Mouse (Mus musculus) lung, postnatal 10 days (tissue): Measurements from ENCODE around the gene Foxj2.

Experiments
- DNase-seq: peaks from one replicate; pipeline ENCODE4 v3.0.0; 2021

The Foxj2 gene

GRCm38 (mm10) chr6:122820071-122820798 is 521 bp downstream of the Foxj2 start:
- peak; percentile 53 for DNase-seq

DNA sequence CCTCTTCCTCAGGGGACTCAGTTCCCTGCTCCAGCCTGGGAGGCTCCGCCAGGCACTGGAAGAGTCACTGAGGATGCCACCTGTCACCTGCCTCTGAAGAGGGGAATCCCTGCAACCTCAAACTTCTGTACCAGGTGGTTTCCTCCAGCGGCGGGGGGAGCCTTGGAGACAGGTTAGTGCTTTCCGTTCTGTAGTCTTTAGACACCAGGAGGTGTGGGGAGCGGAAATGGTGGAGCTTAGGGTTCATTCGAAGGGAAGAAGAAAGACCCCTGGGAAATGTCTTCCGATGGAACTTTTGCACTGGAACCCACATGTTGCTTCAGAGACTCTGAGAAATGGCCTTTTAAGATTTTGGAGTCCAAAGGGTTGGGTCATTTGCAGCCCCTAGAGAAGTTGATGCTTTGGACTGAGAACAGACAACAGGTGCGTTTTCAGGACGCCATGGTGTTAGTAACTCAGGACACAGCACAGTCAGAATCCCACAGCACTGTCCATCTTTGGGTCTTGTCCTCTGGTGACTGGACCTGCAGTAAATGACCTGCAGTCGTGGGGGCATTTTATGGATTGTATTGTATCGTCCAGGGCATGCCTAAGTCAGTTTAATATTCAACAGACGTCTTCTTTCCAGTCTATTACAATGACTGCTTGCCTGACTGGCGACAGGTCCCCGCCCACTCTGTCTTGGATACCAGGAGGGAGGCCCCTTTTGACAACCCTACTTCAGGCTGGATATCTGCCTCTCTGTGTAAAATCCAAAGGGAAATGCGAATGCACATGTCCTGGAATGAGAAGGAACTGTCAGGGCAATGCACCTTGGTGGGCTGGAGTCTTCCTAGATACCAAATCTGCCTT is 1.3 kb downstream of the Foxj2 start:
- DNase-seq: peak; percentile 8

DNA sequence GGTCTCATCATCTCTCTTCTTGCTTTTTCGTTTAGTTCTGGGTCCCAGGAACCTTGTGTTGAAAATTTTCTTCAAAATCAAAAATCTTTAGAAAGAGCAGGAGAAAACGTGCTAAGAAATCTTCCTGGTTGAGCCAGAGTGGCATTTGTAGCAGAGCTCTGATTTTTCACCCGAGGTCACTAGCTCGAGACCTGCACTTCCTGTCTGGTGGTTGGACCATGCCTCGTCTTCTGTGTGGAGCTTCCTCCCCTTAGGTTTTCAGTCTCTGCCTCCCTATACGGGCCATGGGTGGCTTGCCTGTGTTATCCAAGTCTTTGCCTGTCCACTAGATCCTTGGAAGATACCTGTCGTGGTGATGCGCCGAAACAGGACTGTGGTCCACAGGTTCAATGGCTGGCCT is 2.1 kb downstream of the Foxj2 start:
- no peak for DNase-seq

- DNase-seq: peak; percentile 36
Measured at GRCm38 (mm10) chr6:122824086-122824485, 4.4 kb downstream of the Foxj2 start.

- DNase-seq: no peak
Measured at GRCm38 (mm10) chr6:122825166-122825565, 5.5 kb downstream of the Foxj2 start.

DNA sequence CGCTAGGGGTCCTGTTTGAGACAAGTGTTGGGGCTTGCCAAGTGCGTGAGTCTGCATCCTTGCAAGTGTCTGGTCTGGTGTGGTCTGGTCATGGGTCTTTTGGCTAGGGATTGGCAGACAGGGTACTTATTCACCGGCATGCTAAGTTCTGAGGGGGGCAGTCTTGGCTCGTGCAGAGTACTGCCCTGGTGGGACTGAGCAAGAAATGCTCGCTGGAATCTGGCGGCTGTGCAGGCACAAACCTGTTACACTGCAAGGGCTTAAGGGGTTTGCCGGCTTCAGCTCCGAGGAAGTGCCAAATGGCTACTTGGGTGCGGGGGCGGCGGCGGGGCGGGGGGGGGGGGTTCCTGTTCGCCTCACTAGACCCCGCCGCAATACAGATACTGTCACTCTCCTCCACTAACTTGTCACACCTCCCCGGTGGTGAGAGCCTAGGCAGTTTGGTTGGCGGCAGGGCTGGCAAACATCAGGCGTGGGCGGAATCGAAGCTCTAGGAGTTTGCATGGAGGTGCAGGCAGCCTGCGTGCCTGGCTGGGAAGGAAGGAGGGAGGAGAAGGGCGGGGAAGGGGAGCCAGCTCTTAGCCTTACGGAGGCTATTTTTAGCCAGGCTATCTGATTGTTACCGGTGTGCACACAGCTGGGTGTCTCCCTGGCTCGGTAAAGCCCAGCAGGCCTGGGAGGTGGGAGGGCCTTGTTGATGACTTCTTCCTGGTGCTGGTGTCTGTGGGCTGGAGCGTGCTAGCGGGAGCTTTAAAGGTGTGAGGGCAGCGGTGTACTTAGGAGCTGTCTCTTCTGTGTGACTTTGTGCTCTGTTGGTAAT is 6.4 kb downstream of the Foxj2 start:
- peak; percentile 72 for DNase-seq

DNA sequence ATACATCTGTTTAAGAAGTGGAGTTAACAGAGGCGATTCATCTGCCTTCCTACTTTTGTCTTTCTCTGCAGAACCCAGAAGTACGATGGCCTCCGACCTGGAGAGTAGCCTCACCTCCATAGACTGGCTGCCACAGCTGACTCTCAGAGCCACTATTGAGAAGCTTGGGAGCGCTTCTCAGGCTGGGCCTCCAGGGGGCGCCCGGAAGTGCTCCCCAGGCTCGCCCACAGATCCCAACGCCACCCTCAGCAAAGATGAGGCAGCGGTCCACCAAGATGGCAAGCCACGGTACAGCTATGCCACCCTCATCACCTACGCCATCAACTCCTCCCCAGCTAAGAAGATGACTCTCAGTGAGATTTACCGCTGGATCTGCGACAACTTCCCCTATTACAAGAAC is 8.4 kb downstream of the Foxj2 start:
- DNase-seq: peak; percentile 33

- DNase-seq: no peak
Measured at GRCm38 (mm10) chr6:122832880-122833279, 13.2 kb downstream of the Foxj2 start.

GRCm38 (mm10) chr6:122834365-122834764 is 14.7 kb downstream of the Foxj2 start:
- DNase-seq: peak; percentile 58

GRCm38 (mm10) chr6:122836974-122837373 is 17.3 kb downstream of the Foxj2 start:
- no peak for DNase-seq

- no peak for DNase-seq
Measured at GRCm38 (mm10) chr6:122837539-122837938, 17.8 kb downstream of the Foxj2 start.

DNA sequence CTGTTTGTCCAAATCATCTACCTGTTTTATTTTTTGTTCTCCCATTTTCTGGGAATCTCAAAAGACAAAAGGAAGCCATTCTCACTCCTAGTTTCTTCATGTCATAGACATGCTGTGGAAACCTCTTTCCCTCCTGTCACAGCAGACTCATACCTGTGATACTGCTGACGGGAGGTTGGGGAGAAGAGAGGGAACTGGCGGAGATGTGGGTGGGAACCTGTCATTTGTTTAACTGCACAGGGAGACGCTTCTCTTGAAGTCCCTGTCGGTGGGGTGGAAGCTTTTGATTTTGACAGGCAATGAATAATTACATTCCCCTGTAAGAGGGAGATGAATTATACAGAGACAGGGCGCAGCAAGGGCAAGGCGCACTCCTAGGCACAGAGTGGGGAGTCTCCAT is 24.0 kb downstream of the Foxj2 start:
- DNase-seq: no peak

DNA sequence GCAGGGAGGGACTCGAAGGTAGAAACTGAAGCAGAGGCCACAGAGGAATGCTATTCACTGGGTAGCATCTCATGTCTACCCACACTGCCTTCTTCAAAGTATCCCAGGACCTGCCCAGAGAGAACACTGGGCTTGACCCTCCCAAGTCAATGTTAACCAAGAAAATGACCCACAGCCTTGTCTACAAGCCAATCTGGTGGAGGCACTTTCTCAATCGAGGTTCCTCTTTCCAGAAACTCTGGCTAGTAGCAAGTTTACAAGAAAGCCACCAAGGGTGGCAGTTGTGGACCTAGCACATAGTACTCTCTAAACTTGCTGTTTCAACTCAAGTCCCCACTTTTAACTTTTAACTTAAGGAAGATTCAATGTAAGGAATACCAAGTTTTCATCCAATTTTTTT is 33.0 kb downstream of the Foxj2 start:
- DNase-seq: no peak

GRCm38 (mm10) chr6:122854552-122854951 is 34.8 kb downstream of the Foxj2 start:
- DNase-seq: no peak

DNA sequence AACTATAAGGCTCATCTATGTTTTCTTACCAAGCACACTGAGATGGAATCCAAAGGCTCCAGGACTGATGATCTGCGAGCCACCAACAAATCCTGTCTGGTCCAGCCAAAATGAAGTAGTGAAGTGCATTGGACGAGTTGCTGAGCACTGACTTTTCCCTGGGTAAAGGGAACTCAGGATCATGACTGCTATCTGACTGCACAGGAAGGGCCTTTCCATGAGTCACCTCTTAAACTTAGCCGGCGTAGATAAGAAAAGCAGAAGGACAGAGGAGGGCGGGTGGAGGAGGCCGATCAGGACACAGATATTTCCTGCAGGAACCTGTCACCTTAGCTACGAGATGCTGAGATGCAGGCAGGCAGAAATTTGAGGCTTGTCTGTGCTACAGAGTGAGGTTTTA is 36.2 kb downstream of the Foxj2 start, which contains the start of gene C3ar1:
Gene C3ar1, minus strand, starts transcription at position 207 of the 400 bp plus-strand sequence.
- DNase-seq: no peak

- no peak for DNase-seq
Measured at GRCm38 (mm10) chr6:122862434-122862833, 42.7 kb downstream of the Foxj2 start.

GRCm38 (mm10) chr6:122862871-122863270 is 43.2 kb downstream of the Foxj2 start:
- DNase-seq: no peak

DNA sequence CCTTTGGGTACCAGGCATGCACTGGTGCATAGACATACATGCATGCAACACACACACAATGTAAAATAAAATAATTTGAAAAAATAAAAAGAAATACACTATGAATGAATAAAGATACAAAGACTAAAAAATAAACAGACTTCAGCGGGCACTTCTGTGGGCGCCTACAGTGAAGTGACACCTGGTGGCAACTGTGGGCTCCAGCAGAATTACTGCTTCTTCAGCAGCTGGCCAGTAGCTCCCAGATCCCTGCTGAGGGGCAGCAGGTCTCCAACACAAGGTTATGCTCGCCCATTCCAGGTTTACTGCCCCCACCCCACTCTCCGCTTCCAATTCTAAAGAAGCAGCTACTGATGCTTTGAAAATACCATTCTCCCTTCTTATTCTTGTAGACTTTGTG is 48.2 kb downstream of the Foxj2 start:
- no peak for DNase-seq

- DNase-seq: no peak
Measured at GRCm38 (mm10) chr6:122869846-122870245, 50.1 kb downstream of the Foxj2 start.

- DNase-seq: no peak
Measured at GRCm38 (mm10) chr6:122872800-122873199, 53.1 kb downstream of the Foxj2 start.

GRCm38 (mm10) chr6:122873871-122874719 is 54.4 kb downstream of the Foxj2 start, which contains the start of gene Necap1:
Gene Necap1 (plus strand): TSS chr6:122874474.
- peak; percentile 99 for DNase-seq
